Mouse (Mus musculus): ENCODE measurements at regions not wholly inside any gene's neighbourhood (a gene's known extent, or its start where the extent isn't known, plus 50 kb on each side); places are given as distances from the start of the nearest gene placed in this dataset.
A peak's percentile ranks its signal among the peaks of the same experiment; 100 is the strongest.
"Not testable (repeated sequence)": the region's sequence is repeated elsewhere in the genome, so short reads cannot be mapped to it uniquely, and the experiment has no call there.

DNA sequence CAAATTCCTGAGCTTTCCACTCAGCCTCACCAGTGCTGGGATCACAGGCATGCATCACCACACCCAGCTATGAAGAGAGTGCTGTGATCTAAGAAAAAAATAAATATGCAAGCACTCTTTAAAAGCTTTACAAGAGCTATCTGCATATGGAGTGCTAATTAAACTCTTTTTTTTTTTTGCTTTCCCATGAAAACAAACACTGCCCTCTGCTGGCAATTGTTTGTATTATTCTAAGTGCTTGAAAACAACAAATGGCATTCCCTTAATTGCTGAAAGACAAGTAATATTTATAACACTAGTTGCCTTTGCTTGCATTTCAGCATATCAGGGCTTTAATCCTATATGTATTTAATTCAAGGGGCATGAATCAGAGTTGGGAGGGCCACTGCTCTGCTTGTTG is 91.8 kb downstream of the 5730507C01Rik start:
- not testable (repeated sequence) for H3K27me3 ChIP-seq (ENCODE audit: control insufficient read depth, insufficient read depth, low read length); H3K4me3 ChIP-seq (ENCODE audit: low read length); H3K27ac ChIP-seq (ENCODE audit: low read depth, low read length); H3K4me2 ChIP-seq (replicated peaks; ENCODE audit: low read depth, low read length); ATAC-seq (ENCODE audit: low FRiP score, low TSS enrichment); H3K36me3 ChIP-seq (ENCODE audit: control insufficient read depth, insufficient read depth, low read length); H3K9ac ChIP-seq (ENCODE audit: low read depth, low read length); H3K9me3 ChIP-seq (ENCODE audit: control insufficient read depth, low read length); H3K4me1 ChIP-seq (ENCODE audit: control insufficient read depth, insufficient read depth, low read length)

DNA sequence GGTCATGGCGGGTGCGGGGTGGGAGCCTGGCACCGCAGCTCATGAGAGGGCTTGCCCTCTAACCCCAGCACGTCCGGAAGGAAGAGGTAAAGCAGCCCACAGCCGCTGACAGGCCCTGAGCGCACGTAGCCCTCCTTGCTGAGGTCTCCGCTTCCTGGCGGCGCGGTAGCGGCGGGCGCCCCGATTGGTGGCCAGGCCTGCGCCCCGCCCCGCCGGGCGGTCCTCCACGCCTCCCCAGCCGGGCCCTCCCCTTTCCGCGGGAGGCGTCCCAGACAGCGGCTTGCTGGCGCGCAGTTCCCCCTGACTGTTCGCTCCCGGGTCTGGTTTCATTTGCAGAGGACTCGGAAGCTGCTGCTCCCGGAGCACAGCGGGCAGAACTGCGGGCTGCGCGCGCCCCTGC is 95.5 kb downstream of the 5730507C01Rik start:
- 0% methylated on average over 17 of the region's 38 CpGs for WGBS

DNA sequence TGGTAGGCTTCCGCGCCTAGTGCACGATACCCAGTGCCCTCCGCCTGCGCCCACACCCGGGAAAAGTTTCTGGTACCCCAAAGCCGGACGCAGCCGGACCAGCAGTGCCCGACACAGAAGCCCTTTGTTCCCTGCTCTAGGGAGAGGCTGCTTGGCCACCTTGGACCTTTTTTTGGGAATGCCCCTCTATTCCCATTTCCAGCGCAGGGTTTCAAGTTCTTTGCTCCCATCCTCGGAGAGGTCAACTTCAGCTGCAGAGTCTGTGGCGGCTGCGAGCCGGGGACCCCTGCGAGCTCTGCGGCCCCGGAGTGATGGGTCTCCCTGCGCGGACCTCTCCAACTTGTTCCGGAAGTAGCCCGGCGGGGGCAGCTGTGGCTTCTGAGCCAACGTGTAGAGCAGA is 96.3 kb downstream of the 5730507C01Rik start:
- H3K27me3 ChIP-seq (ENCODE audit: control insufficient read depth, insufficient read depth, low read length); H3K36me3 ChIP-seq (ENCODE audit: control insufficient read depth, insufficient read depth, low read length); H3K27ac ChIP-seq (ENCODE audit: low read depth, low read length); ATAC-seq (ENCODE audit: low FRiP score, low TSS enrichment); H3K4me1 ChIP-seq (ENCODE audit: control insufficient read depth, insufficient read depth, low read length); H3K9me3 ChIP-seq (ENCODE audit: control insufficient read depth, low read length): not testable (repeated sequence)
- peak overlapping the region; percentile 46 for H3K4me2 ChIP-seq (replicated peaks; ENCODE audit: low read depth, low read length)
- H3K9ac ChIP-seq (ENCODE audit: low read depth, low read length), result peak overlapping the region; percentile 67
- H3K4me3 ChIP-seq (ENCODE audit: low read length), result peak overlapping the region; percentile 49
- 6% methylated on average over 13 of the region's 24 CpGs for WGBS

More for the DNA sequence above, 95.5 kb downstream of the 5730507C01Rik start:
- H3K36me3 ChIP-seq (ENCODE audit: control insufficient read depth, insufficient read depth, low read length), result no peaks in the 10 kb centered on the region
- no peaks in the 10 kb centered on the region for H3K4me1 ChIP-seq (ENCODE audit: control insufficient read depth, insufficient read depth, low read length)
- peak overlapping the region; percentile 49 for H3K4me3 ChIP-seq (ENCODE audit: low read length)
- peak overlapping the region; percentile 46 for H3K4me2 ChIP-seq (replicated peaks; ENCODE audit: low read depth, low read length)
- no peaks in the 10 kb centered on the region for H3K9me3 ChIP-seq (ENCODE audit: control insufficient read depth, low read length)
- H3K27ac ChIP-seq (ENCODE audit: low read depth, low read length), result no peak overlapping the region
- no peaks in the 10 kb centered on the region for H3K27me3 ChIP-seq (ENCODE audit: control insufficient read depth, insufficient read depth, low read length)
- H3K9ac ChIP-seq (ENCODE audit: low read depth, low read length), result peak overlapping the region; percentile 67
- ATAC-seq (ENCODE audit: low FRiP score, low TSS enrichment), result peak; percentile 99
